Mouse (Mus musculus) adrenal gland, postnatal 4 days (tissue): ENCODE data around the gene Cnnm4. TPM values are rescaled to one million over a fixed set of nuclear protein-coding genes. Genes with fewer than 3 reads are reported as not detected.

ENCODE experiments used
- DNase-seq, 2 experiments: peaks; one replicate each; pipeline ENCODE4 v3.0.0; 2021 to 2022; ENCODE audit warnings: low spot score in 2 of 2, mixed read lengths in 2 of 2
- total RNA-seq, 2 experiments: library from RNA; stranded (reverse); gene quantifications; 2 replicates each; pipeline ENCODE4 v1.2.3; 2021

Cnnm4 gene
- total RNA-seq, 2 experiments from 2014 or later, result 4.3 to 5.2 TPM

- no peak for DNase-seq
These were observed 1.5 kb upstream of the Cnnm4 start for GRCm38 (mm10) chr1:36469811-36470444.

GRCm38 (mm10) chr1:36472106-36472440 lies 653 bp downstream of the Cnnm4 start:
- DNase-seq, result no peak

- no peak for DNase-seq
These were observed 1.9 kb downstream of the Cnnm4 start for GRCm38 (mm10) chr1:36473211-36473780.

GRCm38 (mm10) chr1:36474646-36475045 lies 3.2 kb downstream of the Cnnm4 start:
- DNase-seq, result no peak

- no peak for DNase-seq
These were observed 4.2 kb downstream of the Cnnm4 start for GRCm38 (mm10) chr1:36475480-36476110.

GRCm38 (mm10) chr1:36476426-36476825 lies 5.0 kb downstream of the Cnnm4 start:
- no peak for DNase-seq

- DNase-seq, result no peak
These were observed 6.9 kb downstream of the Cnnm4 start for GRCm38 (mm10) chr1:36478343-36478795.

GRCm38 (mm10) chr1:36479903-36480899 lies 8.8 kb downstream of the Cnnm4 start:
- DNase-seq, result no peak

- DNase-seq, result no peak
These were observed 12.4 kb downstream of the Cnnm4 start for GRCm38 (mm10) chr1:36483825-36484224.

GRCm38 (mm10) chr1:36485080-36485479 lies 13.7 kb downstream of the Cnnm4 start:
- no peak for DNase-seq

- DNase-seq, result no peak
These were observed 15.7 kb downstream of the Cnnm4 start for GRCm38 (mm10) chr1:36487111-36487510.

- no peak for DNase-seq
These were observed 18.2 kb downstream of the Cnnm4 start for GRCm38 (mm10) chr1:36489661-36490060.

GRCm38 (mm10) chr1:36492416-36493139 lies 21.2 kb downstream of the Cnnm4 start:
- DNase-seq, result no peak

GRCm38 (mm10) chr1:36493299-36493698 lies 21.9 kb downstream of the Cnnm4 start:
- DNase-seq, result no peak

GRCm38 (mm10) chr1:36496719-36497118 lies 25.3 kb downstream of the Cnnm4 start:
- DNase-seq, result no peak

GRCm38 (mm10) chr1:36497312-36497711 lies 25.9 kb downstream of the Cnnm4 start:
- no peak for DNase-seq

- DNase-seq, result no peak
These were observed 29.8 kb downstream of the Cnnm4 start for GRCm38 (mm10) chr1:36501261-36501660.

- no peak for DNase-seq
These were observed 36.8 kb downstream of the Cnnm4 start for GRCm38 (mm10) chr1:36508238-36508637.

GRCm38 (mm10) chr1:36511289-36512021 lies 40.0 kb downstream of the Cnnm4 start, which contains the start of gene Cnnm3:
Cnnm3 (plus strand) TSS chr1:36511867.
- peak; percentile 99 to 100 for DNase-seq
